Mouse (Mus musculus): ENCODE measurements around the gene Pcdh7. TPM values are rescaled to one million over a fixed set of nuclear protein-coding genes. Genes with fewer than 3 reads are reported as not detected.

Pcdh7 gene
- polyA plus RNA-seq, 1 experiment from 2014 or later, result 16.5 TPM

DNA sequence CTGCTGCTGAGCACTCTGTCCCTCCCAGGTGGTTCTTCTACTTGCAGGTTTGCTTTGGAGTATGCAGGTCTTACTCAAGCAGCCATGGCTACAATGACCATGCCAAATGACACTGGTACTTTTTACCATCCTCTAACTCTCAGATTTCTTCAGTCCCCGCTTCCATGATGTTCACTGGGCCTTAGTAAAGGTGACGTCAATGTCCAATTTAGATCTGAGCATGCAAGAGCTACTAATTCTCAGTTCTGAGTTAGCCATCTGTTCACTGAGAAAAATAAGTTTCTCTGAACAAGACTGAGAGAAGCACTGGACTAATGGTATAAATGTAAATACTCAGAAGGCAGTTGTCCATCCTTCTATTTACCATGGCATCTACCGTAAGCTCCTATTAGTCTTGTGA, 457.8 kb downstream of the Pcdh7 start:
- H3K4me1 ChIP-seq, result 0 out of 2 replicates have a peak, but pooled peaks cover 3% of the 10 kb centered on the region
- no peak for ATAC-seq (ENCODE audit: extremely low read depth, insufficient number of reproducible peaks, low FRiP score, low TSS enrichment)
- WGBS, result 89% methylated on average over 3 of the region's 3 CpGs
- no peak overlapping the region for H3K4me3 ChIP-seq
- H3K27me3 ChIP-seq (replicated peaks), result no peaks in the 10 kb centered on the region
- no peak overlapping the region for H3K9ac ChIP-seq
- H3K27ac ChIP-seq (replicated peaks), result no peak overlapping the region
- H3K4me2 ChIP-seq, result no peak overlapping the region
- no peaks in the 10 kb centered on the region for H3K36me3 ChIP-seq
- H3K9me3 ChIP-seq, result no peaks in the 10 kb centered on the region

Measured in heart, embryonic 13.5 days (tissue).